Mouse (Mus musculus): ENCODE results near the gene Stk32b. TPM values are rescaled to one million over a fixed set of nuclear protein-coding genes. Genes with fewer than 3 reads are reported as not detected.

Stk32b gene
- total RNA-seq (2023), result not detected

GRCm38 (mm10) chr5:37716505-37717372 lies at the start of gene Stk32b:
Gene Stk32b (minus strand): TSS chr5:37717171.

DNA sequence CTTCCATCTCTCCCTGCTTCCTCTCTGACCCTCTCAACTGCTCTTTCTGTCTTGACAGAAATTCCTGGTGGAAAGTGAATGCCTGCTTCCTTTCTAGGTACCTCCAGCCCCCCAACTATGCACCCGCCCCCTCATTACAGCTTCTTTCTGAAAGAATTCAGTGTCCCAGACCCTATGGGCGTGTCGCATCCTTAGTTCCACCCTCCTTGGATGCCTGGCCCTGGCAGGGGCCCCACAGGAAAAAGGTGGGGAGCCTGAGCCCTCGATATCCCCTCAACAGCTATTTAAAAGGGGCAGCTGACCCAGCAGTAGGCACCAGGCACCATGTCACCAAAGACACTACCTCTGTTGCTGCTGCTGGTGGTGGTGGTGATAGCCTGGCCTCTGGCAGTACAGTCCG lies 18.3 kb upstream of the Stk32b start, which contains the start of gene Cytl1:
Gene Cytl1, plus strand, starts transcription at position 296 of the 400 bp plus-strand sequence.

Other genes starting within 250 kb of the Stk32b start
- gene Cytl1, start 18.3 kb upstream of the Stk32b start, total RNA-seq (2023), result not detected
- not detected for gene Msx1, start 107.4 kb upstream of the Stk32b start, total RNA-seq (2023)

Measured in B cell, adult 67 days (primary cell).